In genomic region chr3:152669783-152670182, GRCm38 (mm10) we compare ENCODE assay signal across 16 mouse cellular contexts. TPM values are rescaled to one million over a fixed set of nuclear protein-coding genes. Genes with fewer than 3 reads are reported as not detected.
"Had no signal": no experiment of that assay in that cellular context is flagged by ENCODE, and none has a peak within 500 bp of the region (broad histone marks: within the 10 kb centered on the region; RNA-seq: fewer than 3 reads in every experiment).

No protein-coding gene starts in this region.

- H3K36me3 ChIP-seq: liver, embryonic 15.5 days; lung, embryonic 15.5 days; midbrain, embryonic 13.5 days; midbrain, embryonic 15.5 days; neural tube, embryonic 12.5 days; stomach, embryonic 15.5 days had no signal

- DNase-seq: liver, postnatal 0 days; lung, postnatal 10 days; right cerebral cortex, postnatal 14 days; thymus, adult 2 months; thymus, postnatal 25 days; thymus, postnatal 4 days had no signal

- H3K9me3 ChIP-seq: liver, embryonic 15.5 days; lung, embryonic 15.5 days; megakaryocyte, embryonic 14.5 days; midbrain, embryonic 13.5 days; midbrain, embryonic 15.5 days; neural tube, embryonic 12.5 days; stomach, embryonic 15.5 days had no signal

- H3K4me2 ChIP-seq: liver, embryonic 15.5 days; lung, embryonic 15.5 days; midbrain, embryonic 11.5 days; midbrain, embryonic 13.5 days; midbrain, embryonic 15.5 days; neural tube, embryonic 12.5 days; stomach, embryonic 15.5 days had no signal

- H3K27ac ChIP-seq: liver, embryonic 15.5 days; lung, embryonic 15.5 days; macrophage; midbrain, embryonic 13.5 days; midbrain, embryonic 15.5 days; neural tube, embryonic 12.5 days; stomach, embryonic 15.5 days; stomach, postnatal 0 days had no signal

- H3K9ac ChIP-seq: liver, embryonic 15.5 days; liver, postnatal 0 days; lung, embryonic 15.5 days; midbrain, embryonic 13.5 days; midbrain, embryonic 15.5 days; neural tube, embryonic 12.5 days; stomach, embryonic 15.5 days had no signal

- ATAC-seq: liver, postnatal 0 days; midbrain, embryonic 13.5 days; midbrain, embryonic 15.5 days had no signal

- H3K4me1 ChIP-seq: liver, embryonic 15.5 days had no signal

- H3K4me3 ChIP-seq: liver, embryonic 15.5 days; lung, embryonic 15.5 days; megakaryocyte, embryonic 14.5 days; midbrain, embryonic 13.5 days; midbrain, embryonic 15.5 days; neural tube, embryonic 12.5 days; stomach, embryonic 15.5 days had no signal

RNA-seq across cellular contexts. Expression of gene Ak5, which starts 1.6 kb away (rescaled TPM):
- polyA plus RNA-seq: macrophage had no signal
